Mouse (Mus musculus): ENCODE results near the gene Cpped1. TPM values are rescaled to one million over a fixed set of nuclear protein-coding genes. Genes with fewer than 3 reads are reported as not detected.

Gene Cpped1
- total RNA-seq, 2 experiments from 2014 or later: 56.1 to 60.9 TPM

DNA sequence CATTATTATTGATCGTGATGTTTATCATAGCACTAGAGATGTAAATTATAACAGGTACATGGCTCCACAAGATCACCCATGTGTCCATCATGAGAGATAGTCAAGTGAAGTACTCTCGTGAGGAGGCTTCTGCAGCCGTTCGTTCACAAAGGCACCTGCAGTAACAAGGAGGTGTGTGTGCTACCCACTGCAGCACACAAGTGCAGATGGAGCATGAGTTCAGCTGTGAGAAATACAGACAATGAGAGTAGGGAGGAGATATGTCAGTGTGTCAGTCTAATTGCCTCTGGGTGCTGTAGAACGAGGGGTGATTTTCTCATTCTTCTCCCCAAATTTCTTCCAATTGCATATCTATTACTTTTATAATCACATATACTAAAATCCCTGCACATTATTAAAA, 63.9 kb downstream of the Cpped1 start:
- no peak for DNase-seq

DNA sequence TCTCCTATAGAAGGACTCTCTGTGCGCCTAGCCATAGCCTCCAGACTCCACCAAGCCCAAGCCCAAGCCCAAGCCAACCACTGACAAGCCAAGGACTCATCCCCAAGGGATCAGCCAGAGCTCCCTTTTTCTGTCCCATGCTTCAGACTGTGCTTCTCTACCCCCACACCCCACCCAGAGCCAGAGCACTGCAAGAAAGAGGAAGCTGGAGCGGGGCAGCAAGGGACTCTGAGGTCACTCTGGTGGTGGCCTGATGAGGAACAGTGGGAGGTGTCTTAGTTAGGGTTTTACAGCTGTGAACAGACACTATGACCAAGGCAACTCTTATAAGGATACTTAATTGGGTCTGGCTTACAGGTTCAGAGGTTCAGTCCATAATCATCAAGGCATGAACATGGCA, 65.8 kb downstream of the Cpped1 start:
- DNase-seq: peak in 1 of 2 experiments; percentile 4

DNA sequence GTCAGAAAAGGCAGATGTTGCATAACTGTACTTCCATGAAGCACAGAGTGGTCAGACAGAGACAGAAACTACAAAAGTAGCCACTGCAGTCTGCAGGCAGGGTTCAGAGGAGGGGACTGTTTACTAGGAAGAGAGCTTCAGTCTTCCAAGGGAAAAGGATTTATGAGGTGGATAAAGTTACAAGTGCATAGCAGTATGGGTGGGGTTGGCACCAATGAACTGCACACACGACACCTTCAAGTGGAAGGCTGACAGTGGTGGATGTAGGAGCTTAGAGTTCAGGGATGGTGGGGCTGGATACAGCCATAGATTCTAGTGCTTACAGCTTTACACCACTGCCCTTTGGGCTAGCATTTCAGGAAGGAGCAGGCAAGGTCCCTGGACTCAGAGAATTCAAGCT, 75.8 kb downstream of the Cpped1 start:
- DNase-seq: no peak

DNA sequence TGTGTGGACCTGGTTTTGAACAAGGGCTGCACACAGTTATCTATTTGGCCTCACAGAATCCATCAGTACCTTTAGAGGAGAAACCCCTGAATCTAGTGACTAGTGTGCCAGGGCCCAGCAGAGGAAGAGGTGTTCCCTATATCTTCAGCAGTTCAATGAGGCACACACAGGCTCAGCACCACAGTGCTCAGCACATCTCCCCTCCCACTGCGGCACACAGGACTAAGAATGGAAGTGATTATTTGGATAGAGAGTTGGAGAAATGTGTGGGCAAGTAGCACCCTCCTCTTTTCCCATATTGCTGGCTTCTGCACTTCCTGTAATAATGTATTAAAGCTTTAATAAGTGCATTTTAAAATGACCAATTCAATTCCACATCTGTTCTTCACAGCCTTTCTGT, 80.4 kb downstream of the Cpped1 start:
- no peak for DNase-seq

DNA sequence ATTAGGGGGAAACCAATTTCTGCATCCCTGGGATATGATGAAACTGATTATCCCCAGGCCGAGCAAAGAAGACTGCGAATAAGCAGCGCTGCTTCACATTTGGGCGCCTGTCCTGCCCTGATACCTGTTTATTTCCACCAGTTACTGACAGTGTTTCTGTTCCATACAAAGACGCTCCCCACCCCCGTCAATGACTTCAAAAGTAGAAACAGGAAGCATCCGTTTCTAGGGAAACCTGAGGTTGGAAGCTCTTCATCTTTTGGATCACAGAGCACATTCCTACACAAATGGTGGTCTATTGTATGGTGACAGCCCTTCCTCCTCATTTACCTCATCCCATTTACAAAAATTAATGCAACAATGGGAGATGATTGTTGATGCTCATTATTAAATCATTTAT, 84.4 kb downstream of the Cpped1 start:
- no peak for DNase-seq

DNA sequence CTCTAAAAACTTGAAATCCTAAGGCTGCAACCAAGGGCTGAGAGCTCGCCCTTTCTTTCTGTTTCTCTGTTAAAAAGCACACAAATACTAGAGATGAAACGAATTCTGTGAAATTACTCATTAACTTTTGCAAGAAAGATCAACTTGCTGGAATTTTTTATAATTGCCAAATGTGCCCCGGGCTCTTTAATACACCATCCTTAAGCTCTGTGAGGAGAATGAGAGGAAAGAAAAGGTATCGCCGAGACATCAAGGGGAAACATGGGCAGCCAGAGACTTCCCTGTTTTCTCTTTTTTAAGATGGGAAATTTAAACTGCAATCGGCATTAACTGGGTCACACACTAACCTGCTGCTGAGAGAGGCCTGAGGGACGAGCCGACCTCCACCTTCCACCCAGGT, 84.9 kb downstream of the Cpped1 start:
- no peak for DNase-seq

DNA sequence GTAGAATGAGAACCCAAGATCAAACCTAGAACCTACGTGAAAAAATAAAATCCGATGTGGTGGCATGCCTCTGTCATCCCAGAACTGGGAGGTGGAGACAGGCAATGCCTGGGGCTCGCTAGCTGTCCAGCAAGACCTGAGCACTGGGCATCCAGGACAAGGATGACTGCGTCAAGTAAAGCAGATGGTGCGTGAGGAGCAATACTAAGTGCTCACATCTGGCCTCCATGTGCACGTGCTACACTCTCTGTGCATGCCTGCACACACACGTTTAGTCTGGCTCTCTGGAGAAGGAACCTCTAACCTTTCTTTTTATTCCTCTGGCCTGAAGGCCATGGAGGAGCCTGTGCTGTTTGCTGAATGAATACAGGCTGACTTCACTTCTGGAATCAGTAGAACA, 88.5 kb downstream of the Cpped1 start:
- DNase-seq: no peak

DNA sequence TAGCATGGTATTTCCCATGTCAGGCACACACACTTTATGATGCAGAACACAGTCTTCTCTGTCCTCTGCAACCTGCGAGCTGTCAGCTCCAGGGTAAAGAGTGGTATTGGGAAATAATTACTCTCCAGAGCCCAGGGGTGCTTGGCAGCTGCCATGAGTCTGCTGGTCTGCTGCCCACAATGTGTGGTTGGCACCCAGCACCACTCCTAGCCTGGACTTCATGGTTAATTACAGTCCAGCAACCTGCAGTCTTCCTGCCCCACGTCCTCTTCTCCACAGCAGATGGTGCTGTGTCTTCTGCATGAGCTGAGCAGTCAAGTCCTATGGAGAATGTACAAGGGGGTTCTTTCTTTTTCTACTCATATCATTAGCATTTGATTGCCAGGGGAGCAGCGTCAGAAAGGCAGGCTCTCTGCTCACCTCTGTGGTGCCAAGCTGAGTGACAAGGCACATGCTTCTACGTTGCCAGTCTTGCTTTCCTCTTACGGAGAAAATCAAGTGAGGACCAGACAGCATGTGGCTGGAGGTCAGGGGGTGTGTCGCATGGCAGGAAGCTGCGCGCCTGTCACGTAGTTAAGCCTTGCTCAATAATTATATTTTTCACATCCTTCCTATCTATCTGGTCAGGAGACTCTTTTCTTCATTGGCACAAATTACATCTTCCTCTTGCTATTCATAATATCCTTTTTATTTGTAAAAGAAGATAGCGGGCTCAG, 94.2 kb downstream of the Cpped1 start:
- peak; percentile 43 to 46 for DNase-seq

DNA sequence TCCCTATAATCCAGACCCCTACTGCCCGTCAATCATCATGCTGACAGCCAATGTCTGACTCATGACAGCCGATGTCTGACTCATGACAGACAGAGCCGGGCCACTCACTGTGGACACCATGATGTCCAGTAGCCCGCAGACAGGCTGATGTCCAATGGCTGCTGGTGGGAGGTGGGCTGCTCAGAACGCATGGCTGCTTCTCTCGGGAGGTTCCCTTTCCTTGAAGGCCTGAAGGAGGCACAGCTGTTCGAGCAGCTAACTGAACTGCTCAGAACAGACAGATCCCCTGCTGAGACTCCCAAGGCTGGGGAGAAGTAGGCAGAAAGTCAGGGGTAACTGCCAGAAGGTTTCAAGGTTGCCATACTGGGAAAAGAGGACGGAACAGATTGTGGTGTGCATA, 97.1 kb downstream of the Cpped1 start:
- no peak for DNase-seq

DNA sequence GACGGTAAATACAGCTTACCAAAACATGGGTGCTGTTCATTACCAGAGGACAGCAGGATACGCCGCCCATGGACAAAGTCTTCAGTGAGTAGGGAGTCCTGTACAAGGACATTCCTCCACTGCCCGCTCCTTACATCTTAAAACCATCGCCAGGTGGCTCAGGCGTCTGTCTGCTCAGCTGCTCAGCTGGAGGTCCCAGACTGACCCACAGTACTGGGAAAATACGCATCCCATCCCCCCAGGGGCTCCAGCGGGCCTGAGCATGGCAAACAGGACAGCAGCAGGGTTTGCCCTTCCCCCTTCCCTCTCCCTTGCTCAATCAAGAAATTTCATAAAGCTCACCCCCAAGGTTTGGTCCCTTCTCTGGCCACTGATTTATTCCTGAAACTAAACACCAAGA, 99.6 kb downstream of the Cpped1 start:
- DNase-seq: no peak

DNA sequence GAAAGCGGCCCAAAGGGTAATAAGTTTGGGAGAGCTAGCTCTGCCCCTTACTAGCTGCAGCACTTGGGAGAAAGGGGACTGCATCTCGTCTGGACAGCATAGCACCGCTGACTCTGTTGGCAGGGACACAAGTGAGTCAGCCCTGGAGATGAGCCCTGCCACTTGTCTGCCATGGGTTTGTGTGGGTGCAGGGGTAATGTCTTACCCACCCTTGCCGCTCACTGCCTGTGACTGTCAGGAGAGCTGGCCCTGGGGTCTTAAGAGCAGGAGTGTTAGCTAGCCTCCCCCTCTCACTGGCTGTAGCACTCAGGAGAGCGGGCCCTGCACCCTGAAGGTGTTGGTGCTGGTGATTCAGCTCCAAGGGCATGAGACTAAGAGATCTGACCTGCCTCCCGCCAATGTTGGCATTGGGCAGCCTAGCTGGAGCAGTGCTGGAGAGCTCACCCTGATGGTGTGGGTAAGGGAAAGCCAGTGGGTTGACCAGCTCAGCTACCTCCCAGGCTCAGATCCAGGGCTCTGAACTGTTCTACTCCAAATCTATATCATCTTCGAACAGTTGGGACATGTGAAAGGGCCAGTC, 107.2 kb downstream of the Cpped1 start:
- no peak for DNase-seq

DNA sequence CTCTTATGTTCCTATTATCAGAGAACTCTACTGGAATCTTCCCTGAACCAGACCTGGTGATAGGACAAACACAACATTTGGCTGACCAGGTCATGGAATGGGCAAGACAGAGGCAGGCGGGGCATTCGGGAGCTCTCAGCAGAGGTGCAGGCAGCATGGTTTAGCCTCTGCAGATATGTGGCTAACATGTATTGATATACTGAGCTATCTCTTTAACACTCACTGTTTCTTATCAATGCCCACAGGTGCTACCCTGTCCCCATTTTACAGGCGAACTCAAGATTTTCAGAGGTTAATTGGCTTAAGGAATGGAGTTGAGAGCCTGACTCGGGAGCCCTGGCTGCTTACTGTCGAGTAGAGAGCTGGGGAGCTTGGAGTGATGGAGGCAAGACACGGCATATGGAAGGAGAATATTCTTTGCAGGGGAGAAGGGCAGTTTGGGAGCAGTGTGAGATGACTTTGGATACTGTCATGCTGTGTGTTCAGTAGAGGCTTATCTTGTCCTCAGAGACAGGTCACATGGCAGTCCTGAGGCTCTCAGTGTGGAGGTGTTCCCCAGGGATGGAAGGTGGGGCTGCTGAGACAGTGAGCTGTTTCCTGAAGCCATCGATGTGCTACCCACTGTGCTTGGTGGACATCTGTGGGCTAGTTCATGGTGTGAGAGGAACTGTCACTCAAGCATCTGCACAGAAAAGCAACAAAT, 113.3 kb downstream of the Cpped1 start:
- no peak for DNase-seq

DNA sequence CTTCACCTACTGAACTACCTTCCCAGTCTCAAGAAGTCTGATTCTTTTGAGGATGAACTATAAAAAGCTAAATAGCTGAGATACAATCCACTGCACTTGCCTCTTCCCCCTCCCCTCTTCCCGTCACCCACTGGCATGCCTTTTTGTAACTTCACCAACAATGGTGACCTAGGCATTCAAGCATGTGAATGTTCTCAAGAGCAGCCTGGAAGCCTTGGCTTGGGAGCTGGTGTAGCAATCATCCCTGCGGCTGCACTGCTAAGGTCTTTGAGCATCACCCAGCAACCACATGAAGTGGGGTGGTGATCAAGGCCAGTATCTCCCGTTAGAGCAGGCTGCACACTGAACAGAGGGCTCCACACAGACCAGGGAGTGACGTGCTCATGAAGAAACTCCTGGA, 114.6 kb downstream of the Cpped1 start:
- no peak for DNase-seq

DNA sequence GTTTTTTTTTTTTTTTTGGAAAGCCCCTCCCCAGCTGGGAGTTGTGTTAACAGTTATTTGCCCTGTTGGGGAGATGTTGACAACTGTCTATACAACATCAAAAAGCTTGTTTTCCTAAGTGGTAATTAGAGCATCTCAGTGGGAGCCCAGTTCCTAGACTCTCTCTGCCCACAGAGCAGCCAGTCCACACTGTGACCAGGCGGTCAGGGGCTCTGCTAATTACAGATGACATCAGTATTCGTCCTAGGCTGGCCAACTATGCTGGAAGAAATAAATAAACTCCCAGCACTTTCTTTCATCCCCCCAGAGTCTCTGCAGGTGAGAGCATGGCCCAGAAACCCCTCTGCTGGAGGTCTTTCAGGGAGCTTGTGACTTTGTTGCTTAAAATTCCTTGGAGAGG, 115.9 kb downstream of the Cpped1 start:
- no peak for DNase-seq

DNA sequence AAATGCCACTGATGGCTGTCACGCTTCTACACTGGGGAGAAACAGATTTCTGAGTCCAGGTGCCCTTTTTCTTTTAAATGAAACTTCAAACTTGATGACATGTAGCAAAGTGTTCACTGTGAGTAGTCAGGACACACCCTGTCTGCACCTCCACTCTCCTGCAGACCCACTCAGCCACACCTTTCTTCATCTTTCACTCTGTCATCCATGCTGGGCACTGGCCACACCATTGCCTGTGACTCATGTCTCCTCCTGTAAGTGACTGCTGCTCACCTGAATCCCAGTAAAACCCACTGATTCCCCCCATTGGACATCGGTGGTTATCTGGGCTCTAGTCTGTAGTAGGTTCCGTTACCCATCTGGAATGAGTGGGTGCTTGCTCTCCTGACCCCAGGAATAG, 118.8 kb downstream of the Cpped1 start:
- no peak for DNase-seq

DNA sequence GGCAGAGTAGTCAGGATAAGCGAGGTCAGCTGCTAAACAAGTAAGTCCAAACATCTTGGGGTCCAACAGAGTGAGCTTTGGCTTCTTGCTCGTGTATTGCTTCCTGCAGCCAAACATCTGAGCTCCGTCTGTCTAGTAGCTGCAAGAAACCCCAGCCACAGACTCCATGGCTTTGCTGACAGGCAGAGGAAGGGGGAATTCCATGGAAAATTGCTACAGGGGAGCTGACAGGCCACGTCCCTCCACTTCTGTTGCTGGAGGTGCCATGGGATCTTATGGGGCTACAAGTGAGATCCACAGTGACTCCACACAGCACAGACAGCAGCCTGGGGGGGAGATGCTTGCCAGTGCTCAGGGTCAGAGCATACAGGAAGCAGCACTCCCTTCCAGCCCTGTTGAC, 123.4 kb downstream of the Cpped1 start:
- DNase-seq: no peak

DNA sequence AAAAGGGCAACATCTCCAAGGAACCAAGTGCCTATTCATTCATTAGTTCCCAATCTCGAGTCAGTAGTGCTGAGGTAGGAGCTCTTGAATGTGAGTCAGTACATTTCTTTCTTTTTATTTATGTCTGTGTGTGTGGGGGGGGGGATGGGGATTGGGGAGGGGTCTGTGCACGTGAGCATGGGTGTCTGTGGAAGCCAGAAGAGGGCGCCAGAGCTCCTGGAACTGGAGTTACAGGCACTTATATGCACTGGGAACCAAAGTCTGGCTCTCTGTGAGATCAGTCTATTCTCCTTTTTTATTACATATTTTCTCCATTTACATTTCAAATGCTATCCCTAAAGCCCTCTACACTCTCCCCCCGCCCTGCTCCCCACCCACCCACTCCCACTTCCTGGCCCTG, 124.9 kb downstream of the Cpped1 start:
- no peak for DNase-seq

DNA sequence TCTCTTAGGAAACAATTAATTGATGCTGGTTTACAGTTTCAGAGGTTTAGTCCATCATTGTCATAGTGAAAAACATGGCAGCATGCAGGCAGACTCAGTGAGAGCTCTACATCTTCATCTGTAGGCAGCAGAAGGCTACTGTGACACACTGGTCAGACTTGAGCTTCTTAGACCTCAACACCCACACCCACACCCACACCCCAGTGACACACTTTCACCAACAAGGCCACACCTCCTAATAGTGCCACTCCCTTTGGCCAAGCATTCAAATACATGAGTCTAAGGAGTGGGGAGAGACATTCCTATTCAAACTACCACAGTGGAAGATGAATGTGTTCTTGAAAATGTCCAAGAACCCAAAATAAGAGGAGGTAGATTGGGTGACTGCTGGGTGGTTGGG, 125.9 kb downstream of the Cpped1 start:
- DNase-seq: no peak

DNA sequence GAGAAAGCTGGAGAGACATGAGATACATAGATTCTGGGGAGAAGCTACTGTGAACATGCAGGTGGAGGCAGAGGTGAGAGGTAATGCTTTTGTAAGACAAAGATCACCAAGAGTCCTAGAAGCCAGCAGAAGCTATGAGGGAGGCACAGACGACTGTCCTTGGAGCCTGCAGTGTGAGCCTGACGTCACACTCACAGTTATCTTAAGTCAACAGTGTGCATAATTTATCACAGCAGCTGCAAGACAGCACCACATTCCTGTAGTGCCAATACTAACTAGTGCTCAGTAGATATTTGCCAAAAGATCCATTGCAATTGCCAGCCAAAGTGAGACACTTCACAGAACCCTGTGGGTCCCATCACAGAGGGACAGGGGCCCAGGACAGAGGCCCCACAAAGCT, 127.2 kb downstream of the Cpped1 start:
- no peak for DNase-seq

DNA sequence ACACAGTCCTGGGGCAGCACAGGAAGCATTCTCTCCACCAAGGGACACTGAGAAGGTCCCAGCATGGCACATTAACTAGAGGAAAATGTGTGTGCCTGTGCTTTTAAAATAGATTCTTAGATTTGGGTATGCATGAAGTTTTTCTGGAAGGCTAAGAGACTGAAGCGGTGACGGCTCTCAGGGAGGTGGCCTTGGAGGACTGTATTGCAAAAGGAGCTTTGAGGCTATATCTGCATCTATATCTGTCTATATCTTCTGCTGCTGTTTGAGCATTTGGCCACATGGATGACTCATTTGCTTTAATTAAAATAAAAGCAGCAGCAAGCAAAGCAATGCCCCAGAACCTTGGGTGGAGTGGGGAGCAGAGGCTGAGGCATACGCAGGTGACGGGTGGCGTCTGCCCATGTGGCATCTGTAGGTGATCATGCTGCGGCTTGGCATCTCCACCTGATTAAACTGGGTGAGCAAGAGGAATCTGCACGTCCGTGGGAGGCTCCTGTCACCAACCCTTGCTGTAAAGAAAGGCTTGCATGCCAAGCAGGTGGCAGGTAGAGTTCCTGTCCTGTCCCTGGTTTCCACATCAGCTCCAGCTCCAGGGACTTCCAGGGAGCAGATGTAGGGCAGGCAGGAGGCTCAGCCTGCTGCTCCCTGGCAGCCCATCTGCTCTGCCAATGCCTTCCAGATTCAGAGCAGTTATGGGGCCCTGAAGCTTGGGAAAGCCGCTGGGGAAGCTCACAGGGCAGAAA, 130.4 kb downstream of the Cpped1 start:
- no peak for DNase-seq

DNA sequence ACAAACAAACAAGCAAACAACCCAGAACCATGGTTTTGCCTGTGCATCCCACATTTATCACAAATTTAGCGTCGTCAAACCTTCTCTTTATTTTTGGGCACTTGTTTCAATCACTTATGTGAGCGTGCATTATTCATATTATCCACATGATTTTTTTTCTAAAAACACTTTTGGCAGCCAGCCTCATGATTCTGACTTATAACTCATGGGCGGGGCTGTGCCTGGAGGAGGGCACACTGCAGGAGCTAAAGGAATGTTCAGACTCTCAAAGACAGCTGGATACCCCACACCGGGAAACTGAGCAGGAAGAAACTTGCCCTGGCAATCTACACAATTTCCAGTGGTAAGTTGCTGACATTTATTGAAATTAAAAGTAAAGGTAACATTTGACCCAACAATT, 131.1 kb downstream of the Cpped1 start:
- DNase-seq: no peak

DNA sequence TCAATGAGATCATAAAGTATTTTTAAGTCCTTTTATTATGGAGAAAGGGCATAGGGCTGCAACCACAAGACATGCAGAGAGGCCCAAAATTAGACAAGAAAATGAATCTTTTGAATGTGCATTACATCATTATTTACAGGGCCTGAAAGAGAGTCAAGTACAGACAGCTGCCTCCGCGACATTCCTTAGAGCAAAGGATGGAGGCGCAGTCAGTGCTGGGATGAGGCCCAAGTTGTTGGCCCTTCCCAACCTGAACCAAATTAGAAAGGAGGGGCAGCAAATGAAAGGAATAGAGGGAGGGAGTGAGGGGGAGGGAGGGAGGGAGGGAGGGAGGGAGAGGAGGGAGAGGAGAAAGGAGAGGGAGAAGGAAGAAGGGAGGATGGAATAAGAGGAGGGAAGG, 132.7 kb downstream of the Cpped1 start:
- no peak for DNase-seq

DNA sequence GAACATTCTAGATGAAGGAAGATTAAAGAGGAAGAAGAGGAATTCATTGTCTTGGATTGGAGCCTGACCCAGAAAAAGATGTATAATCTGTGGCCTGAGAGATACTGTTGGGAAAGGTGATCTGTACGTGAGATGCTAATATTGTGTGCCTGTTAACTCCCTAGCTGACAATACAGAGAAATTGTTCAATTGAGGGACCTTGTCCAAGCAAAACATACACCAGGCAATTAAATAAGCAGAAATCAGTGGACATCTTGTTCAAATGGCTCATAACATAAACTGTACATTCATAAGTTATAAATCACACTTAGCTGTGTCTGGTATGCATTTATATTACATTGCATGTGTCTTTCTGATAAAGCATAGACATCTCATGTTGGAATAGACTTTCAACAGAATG, 134.9 kb downstream of the Cpped1 start:
- no peak for DNase-seq
